Mouse (Mus musculus): Measurements from ENCODE around the gene Gm11084. TPM values are rescaled to one million over a fixed set of nuclear protein-coding genes. Genes with fewer than 3 reads are reported as not detected.

The Gm11084 gene
- total RNA-seq, 2 experiments from 2014 or later, result not detected

DNA sequence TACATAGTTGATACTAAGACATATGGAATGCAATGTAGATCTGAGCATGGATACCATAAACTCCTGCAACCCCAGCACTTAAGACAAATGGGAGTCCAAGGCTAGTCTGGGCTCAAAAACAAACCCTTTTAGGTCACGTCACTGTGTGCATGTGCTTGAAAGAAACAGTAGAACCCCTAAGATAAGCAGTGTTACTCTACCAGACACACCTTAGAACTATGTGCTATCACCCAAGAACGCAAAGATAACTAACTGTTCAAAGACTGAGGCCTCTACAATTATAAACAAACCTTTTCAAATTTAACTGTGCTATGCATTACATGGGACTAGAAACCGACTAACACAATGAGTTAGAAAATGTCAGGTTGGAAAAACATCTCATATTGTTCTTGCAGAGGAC, 33.5 kb downstream of the Gm11084 start:
- no peak for DNase-seq (ENCODE audit: low spot score in 2 of 2)

DNA sequence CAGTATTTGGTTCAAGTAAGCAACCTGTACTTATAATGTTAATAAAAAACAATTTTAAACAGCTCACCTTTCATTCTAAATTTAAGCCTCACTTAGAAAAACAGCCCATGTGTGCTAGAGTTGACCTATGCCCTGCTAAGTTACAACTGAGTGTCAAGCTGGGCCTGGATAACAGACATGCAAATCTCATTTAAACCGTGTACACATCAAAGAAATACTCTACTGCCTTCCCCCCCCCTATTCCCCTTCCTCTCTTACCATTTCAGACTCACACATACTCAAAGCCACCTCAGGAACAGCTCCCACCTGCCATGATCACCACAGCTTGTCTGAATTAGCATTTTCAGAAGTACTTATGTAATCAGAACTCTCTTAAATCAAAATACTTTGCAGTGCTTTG, 50.6 kb downstream of the Gm11084 start:
- DNase-seq (ENCODE audit: low spot score in 2 of 2), result no peak

DNA sequence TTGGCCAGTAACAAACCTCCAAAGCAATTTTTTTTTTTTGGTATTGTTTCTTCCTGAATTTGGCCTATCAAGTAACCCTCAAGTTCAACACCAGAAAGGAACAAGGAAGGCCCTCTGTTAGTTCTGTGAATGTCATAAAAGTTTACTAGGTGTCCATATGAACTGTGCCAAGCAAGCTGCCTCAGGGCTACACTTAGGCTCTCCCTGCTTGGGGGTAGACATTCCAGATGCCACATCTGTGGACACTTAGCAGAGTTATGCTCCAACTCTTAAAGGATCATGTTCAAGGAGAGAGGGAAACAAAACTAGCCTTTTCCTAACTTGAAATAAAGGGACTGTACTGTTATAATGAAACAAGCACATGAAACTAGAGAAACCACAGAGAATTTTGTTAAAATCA, 54.3 kb downstream of the Gm11084 start:
- DNase-seq (ENCODE audit: low spot score in 2 of 2), result no peak

DNA sequence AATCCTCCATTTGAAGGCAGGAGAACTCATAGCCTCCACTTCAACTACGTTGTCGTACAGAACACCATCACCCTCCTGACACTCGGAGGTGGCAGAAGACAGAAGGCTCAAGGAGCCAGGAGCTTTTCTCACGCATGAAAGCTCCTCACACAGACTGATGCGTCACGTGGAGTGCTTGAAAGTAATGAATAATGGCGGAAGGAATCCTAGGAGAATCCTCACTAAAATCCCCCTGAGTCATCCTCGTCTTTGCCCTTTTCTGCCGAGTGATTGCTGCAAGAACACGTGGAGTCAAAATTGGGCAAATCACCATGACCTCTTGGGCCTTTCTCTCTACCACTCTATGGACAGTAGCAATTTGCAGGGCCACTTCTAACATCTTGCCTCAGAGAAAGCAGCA, 61.5 kb downstream of the Gm11084 start:
- no peak for DNase-seq (ENCODE audit: low spot score in 2 of 2)

Small RNAs within 50 kb of the gene (microRNA-seq; reads per million reads assigned to microRNA genes)
- 0 reads per million in 2 experiments for gene Gm25960

Other genes starting within 250 kb of the Gm11084 start
- 10 to 100 TPM; 64.6 to 65.5 TPM for gene Sp3, start 6.3 kb downstream of the Gm11084 start, total RNA-seq (2021)
- 100 to 1,000 TPM; 109 to 112 TPM for gene Ola1, start 232.2 kb upstream of the Gm11084 start, total RNA-seq (2021)